Mouse (Mus musculus) c-Kit-negative CD71-positive TER-119-positive erythroid progenitor cells, embryonic 14.5 days (primary cell): ENCODE results near the gene Nck1.

ENCODE experiments used
- DNase-seq: peaks from one replicate; pipeline ENCODE4 v3.0.0-alpha.2; 2013; ENCODE audit warnings: low read depth, low spot score

Nck1 gene

DNA sequence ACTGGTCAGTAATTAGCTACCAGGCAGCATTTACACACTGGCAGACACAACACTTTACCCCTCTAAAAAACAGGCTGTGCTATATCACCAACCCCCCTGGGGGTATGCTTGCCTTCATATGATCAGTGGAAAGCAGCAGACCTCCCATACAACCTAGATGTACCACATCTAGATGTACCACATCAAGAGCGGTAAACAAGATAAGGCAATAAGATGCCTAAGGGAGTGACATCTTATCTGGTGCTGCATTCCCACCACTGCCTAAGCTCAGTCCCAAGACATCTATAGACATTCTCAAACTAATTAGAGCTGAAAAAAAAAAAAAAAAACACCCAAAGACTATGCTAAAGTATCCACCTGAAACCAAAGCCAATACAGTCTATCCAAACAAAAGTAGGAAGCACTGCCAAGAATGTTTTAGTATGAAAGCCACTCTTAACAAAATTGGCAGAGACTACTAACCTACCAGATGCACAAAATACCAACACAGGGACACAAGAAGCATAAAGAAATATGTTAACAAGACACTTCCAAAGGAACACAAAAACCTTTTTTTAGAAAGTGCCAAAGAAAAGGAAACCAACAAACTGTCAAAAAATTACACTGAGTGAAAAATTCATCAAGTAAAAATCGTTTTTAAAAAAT is 10.2 kb downstream of the Nck1 start:
- DNase-seq: no peak

DNA sequence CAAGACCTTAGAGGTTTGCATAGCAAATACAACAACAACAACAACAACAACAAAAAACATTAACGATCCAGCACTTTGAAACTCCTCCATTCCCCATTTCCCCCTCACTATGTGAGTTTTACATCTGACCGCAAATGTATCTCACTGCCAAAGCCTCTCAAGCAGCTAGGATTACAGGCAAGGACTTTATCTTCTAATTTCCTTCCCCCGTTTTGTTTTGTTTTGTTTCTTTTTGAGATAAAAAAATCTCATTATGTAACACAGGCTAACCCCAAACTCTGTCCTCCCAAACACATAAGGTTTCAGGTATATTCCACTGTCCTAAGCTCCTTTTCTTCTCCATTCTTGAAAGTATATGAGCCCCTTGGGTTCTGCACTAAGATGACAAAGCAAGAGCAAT is 11.2 kb downstream of the Nck1 start:
- no peak for DNase-seq

DNA sequence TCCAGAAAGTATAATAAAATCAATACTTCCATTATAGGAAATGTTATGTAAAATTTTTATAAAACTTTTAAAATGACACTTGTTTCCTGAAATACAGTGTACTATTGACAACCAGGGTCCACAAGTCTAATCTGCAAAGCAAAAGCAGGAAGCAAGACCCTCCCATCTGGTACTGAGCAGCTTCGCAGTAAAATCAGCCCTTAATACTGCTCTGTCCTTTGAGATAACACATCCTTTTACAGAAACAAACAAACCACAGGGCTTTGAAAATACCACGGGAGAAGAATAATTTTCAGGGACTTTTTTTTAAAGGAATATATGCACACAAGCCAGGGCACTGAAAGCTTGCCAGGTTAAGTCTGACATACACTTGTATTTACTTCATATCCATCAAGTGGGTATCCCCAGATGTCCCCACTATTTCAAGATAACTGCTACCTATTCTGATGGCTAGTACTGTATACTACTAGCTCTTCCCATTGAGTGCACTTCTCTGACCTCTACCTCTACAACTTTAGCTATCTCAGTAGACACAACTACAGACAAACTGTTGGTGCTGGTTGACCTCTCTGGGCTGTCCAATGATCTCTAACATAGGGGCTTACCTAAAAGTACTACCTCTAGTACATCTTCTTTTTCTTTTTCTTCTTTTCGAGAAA is 13.0 kb downstream of the Nck1 start:
- no peak for DNase-seq

DNA sequence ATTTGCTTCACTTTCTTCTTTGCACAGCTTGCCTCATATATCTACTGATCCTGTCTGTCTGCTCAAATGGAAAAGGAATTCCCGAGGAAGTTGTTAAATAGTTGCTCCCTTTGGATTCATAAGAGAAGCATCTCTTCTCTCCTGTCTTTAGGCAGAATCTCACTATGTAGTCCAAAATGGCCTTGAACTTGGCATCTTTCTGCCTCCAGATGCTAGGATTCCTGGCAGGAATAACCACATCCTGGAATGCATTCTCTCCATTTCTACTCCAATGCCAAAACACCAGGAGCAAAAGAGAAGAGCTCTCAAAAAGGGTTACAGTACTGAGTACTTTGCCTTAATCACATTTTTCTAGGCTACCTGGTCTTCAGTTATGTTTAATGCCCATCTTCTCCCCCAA is 14.6 kb downstream of the Nck1 start:
- DNase-seq: no peak

DNA sequence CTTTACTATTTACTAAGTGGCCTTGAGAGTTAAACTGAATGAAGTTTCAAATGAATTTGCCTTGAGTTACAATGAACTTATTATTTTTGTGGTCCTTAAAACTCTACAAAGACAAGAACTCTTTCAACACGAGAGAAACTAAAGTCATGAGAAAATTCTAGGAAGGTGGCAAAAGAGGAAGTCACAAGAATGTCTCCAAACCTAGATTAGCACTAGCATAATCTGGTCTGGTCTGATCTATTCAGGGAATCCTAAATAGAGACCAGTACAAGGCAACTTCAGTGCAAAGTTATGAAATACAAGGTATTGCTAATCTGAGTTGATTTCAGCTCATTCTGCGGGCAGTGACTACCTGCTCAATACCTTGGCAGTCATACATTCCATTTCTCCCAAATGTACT is 20.7 kb downstream of the Nck1 start:
- no peak for DNase-seq

- no peak for DNase-seq
These were observed 23.9 kb downstream of the Nck1 start for GRCm38 (mm10) chr9:100522029-100522428.

DNA sequence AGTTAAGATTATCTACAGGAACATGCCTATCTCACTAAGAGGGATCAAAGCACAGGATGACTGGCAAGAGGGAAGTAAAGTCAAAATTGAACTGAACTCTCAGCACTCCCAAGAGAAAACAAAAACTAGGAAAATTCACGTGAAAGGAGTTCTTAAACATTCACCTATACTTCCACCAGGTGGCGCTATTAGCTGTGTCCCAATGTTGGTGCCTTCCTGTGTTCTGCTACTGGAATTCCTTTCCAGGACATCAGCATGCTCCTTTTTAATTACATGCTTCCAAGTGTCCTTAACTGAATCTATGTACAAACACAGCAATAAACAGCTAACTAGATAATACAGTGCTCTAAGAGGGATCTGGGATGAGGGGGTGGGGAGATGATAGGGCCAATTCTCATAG is 25.3 kb downstream of the Nck1 start:
- peak; percentile 56 for DNase-seq

GRCm38 (mm10) chr9:100520012-100520411 is 25.9 kb downstream of the Nck1 start:
- no peak for DNase-seq

DNA sequence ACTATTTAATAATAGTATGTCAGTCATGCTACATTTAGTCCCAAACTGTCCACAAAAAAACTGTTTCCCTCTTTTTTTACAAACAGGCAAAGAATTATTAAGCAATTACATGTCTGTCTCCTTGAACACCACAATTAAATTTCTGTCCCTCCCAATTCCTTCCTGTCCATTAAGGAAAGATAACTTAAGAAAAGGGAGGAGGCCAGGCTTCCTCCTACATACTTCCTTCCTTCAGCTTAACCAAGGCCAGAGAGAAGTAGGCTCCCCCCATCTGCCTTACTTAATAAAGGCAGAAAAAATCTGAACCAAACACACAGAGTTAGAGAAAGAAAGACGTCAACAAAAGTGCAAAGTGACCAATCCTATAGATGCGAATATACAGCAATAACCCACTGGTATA is 38.4 kb downstream of the Nck1 start:
- DNase-seq: no peak

- DNase-seq: no peak
These were observed 39.3 kb downstream of the Nck1 start for GRCm38 (mm10) chr9:100506652-100507051.

- no peak for DNase-seq
These were observed 40.4 kb downstream of the Nck1 start for GRCm38 (mm10) chr9:100505498-100505897.

- DNase-seq: no peak
These were observed 52.2 kb downstream of the Nck1 start for GRCm38 (mm10) chr9:100493611-100494261.

- no peak for DNase-seq
These were observed 54.5 kb downstream of the Nck1 start for GRCm38 (mm10) chr9:100491424-100491823.

DNA sequence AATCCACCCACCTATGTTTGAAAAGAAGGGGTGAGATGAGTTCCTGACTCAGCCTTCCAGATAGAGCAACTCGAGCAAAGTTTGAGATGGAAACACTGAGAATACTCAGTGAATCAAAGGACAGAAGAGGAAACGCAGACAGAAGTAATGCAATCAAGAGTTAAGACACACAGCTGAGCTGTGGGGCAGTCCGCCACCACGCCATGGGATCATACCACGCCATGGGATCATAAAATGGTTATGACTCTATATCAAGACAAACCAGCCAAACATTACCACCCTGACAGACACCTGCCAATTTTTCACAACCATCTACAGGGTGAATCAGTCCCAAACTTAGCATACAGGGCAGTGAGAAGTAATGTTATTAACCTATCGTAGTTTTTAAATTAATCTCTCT is 57.0 kb downstream of the Nck1 start:
- DNase-seq: no peak

DNA sequence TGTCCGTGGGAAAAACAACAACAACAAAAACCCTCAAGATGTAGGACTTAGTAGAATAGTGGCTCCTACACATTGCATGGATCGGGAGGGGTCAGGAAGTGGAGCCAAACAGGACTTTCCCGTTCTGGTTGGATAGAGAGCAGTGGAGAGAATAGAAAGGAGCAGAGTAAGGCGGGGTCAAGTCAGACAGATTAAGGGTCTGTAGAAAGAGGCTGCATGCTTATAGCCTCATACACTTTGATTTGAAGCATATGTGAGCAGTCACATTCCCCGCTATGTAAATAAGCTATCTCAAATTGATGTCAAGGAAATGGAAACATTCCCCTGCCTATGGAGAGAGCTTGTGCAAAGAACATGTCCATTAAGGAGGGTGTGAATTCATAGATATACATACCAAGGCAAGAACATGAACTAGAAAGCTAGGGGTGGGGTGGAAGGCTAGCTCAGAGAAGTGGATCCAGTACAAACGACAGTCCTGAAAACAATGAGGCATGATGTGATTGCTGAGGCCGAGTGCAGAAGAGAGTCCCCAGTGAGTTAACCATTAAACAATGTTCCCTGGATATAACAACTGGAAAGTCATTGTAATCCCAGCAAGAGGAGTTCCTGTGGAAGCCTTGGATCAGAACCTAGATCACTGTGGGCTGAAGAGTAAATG is 57.7 kb downstream of the Nck1 start:
- no peak for DNase-seq

DNA sequence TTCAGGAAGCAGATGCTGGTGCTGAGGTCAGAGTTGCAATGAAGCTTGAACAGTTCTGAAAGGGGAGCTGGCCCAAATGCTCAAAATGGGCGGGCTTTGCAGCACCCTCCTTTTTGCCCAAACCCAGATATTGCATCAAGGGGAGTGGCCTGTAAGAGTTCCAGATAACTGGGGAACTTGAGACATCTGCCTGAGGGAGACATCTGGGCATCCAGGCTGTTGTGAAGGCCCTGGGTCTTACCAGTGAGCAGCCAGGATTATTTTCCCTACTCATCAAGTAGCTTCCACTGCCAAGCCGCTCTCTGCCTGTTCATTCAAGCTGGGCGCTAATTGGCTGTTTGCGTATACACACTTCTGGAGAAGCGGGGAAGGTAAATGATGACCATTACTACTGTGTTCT is 59.5 kb downstream of the Nck1 start, which contains the start of gene Il20rb:
TSS of gene Il20rb (minus strand) at position 358 of the 400 bp plus-strand sequence.
- no peak for DNase-seq

- no peak for DNase-seq
These were observed 62.6 kb downstream of the Nck1 start for GRCm38 (mm10) chr9:100483318-100483717.

DNA sequence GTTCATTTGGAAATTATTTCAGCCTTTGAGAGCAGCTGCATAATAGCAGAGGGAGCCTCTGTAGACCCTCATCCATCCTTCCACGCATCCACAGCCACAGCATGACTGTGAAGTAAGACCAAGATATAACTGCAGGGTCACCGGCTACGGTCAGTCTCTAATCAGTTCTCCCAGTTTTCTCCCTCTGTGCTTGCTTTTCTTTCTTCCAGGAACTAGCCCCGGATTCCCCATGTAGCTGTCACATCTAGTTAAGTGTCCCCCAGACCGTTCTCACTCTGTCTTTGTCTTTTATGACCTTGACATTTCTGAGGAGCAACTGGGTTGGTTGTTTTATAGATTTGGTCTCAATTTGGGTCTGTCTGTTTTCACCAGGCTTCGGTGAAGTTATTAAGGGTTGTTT is 64.3 kb downstream of the Nck1 start:
- no peak for DNase-seq

DNA sequence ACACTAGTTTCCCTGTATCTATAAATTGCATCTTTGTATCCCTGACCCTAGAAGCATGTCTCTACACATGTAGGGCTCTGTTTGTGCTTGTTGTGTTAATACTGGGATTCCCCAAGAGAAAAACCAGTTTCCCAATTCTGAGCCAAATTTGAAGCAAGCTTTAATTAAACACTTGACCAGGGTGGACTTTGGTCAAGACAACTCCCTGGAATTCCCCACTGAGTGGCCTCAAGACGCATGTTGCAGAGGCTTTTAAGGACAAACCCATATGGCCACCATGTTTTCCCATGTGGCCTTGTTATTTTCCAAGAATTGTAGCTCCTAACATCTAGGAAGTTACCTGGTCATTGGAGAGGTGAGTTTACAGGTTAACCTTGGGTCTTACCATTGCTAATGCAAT is 71.9 kb downstream of the Nck1 start:
- DNase-seq: no peak

GRCm38 (mm10) chr9:100473361-100473760 is 72.6 kb downstream of the Nck1 start:
- DNase-seq: no peak

GRCm38 (mm10) chr9:100472931-100473330 is 73.0 kb downstream of the Nck1 start:
- no peak for DNase-seq

GRCm38 (mm10) chr9:100471605-100471953 is 74.4 kb downstream of the Nck1 start:
- DNase-seq: no peak
